Mouse (Mus musculus): ENCODE measurements around the gene Gramd1c. TPM values are rescaled to one million over a fixed set of nuclear protein-coding genes. Genes with fewer than 3 reads are reported as not detected.

The Gramd1c gene
- polyA plus RNA-seq, 1 experiment from 2014 or later, result 3.0 TPM

Small RNA genes lying within 50 kb of the gene (microRNA-seq; reads per million reads assigned to microRNA genes)
- not detected for gene Mir3470b

Other genes with a start within 250 kb of the Gramd1c start
- 6.6 and 7.2 TPM in 2 replicates for gene Ccdc191, start 173.5 kb downstream of the Gramd1c start, polyA plus RNA-seq (2015; fragmentation: Nextera tagmentation; extraction: Ambion mirVana)
- gene Qtrt2, start 136.5 kb downstream of the Gramd1c start, polyA plus RNA-seq (2015; fragmentation: Nextera tagmentation; extraction: Ambion mirVana), result 17.8 and 19.3 TPM in 2 replicates
- gene Zdhhc23, start 83.6 kb downstream of the Gramd1c start, polyA plus RNA-seq (2015; fragmentation: Nextera tagmentation; extraction: Ambion mirVana), result 3.1 and 3.4 TPM in 2 replicates
- 138 and 139 TPM in 2 replicates for gene Atp6v1a, start 76.4 kb upstream of the Gramd1c start, polyA plus RNA-seq (2015; fragmentation: Nextera tagmentation; extraction: Ambion mirVana)
- gene Naa50, start 76.5 kb upstream of the Gramd1c start, polyA plus RNA-seq (2015; fragmentation: Nextera tagmentation; extraction: Ambion mirVana), result 64.2 and 72.0 TPM in 2 replicates
- gene Usf3, start 109.9 kb upstream of the Gramd1c start, polyA plus RNA-seq (2015; fragmentation: Nextera tagmentation; extraction: Ambion mirVana), result 2.5 TPM in 2 replicates